Mouse (Mus musculus): ENCODE data around the gene Rnf114. TPM values are rescaled to one million over a fixed set of nuclear protein-coding genes. Genes with fewer than 3 reads are reported as not detected.

Rnf114 gene
- polyA plus RNA-seq, 1 experiment from 2014 or later, result 77.0 TPM

- Histone ChIP-seq H3K27me3 (ENCODE audit: insufficient read depth, low read length) (no peaks in the 10 kb centered on the region), H3K4me3 (replicated peaks; ENCODE audit: low read depth, low read length) (no peak overlapping the region), H3K4me1 (replicated peaks; ENCODE audit: insufficient read depth, low read length) (peaks cover 9% of the 10 kb centered on the region; the same call in 1 of the 2 replicates), H3K27ac (no peak overlapping the region), H3K36me3 (ENCODE audit: insufficient read depth, low read length) (peaks cover 28% of the 10 kb centered on the region), H3K9me3 (replicated peaks; ENCODE audit: low read length) (no peaks in the 10 kb centered on the region), H3K4me2 (ENCODE audit: low read length) (no peak overlapping the region), H3K9ac (ENCODE audit: low read depth, low read length) (no peak overlapping the region)
- TF ChIP-seq CTCF (IDR thresholded peaks at IDR 0.05; ENCODE audit: low read depth), result no peak
- WGBS, result 74% methylated on average over 21 of the region's 21 CpGs
- ATAC-seq (replicated peaks; ENCODE audit: low FRiP score, low read depth) (no peak), DNase-seq (ENCODE audit: low spot score) (no peak)
These were observed 42.8 kb upstream of the Rnf114 start for GRCm38 (mm10) chr2:167449331-167450275.

- peaks cover 6% of the 10 kb centered on the region; the same call in 1 of the 2 replicates for H3K4me1 ChIP-seq (replicated peaks; ENCODE audit: insufficient read depth, low read length)
- no peak overlapping the region for H3K9ac ChIP-seq (ENCODE audit: low read depth, low read length)
- ATAC-seq (replicated peaks; ENCODE audit: low FRiP score, low read depth) (no peak), DNase-seq (ENCODE audit: low spot score) (no peak)
- peak; percentile 53 for TF ChIP-seq CTCF (IDR thresholded peaks at IDR 0.05; ENCODE audit: low read depth)
- 86% methylated on average over 8 of the region's 8 CpGs for WGBS
- no peaks in the 10 kb centered on the region for H3K27me3 ChIP-seq (ENCODE audit: insufficient read depth, low read length)
- no peaks in the 10 kb centered on the region for H3K9me3 ChIP-seq (replicated peaks; ENCODE audit: low read length)
- H3K27ac ChIP-seq, result no peak overlapping the region
- peaks cover 32% of the 10 kb centered on the region for H3K36me3 ChIP-seq (ENCODE audit: insufficient read depth, low read length)
- H3K4me3 ChIP-seq (replicated peaks; ENCODE audit: low read depth, low read length), result no peak overlapping the region
- no peak overlapping the region for H3K4me2 ChIP-seq (ENCODE audit: low read length)
These were observed 41.8 kb upstream of the Rnf114 start for GRCm38 (mm10) chr2:167450647-167451046.

- Histone ChIP-seq H3K27ac (no peak overlapping the region), H3K4me2 (ENCODE audit: low read length) (no peak overlapping the region), H3K4me1 (replicated peaks; ENCODE audit: insufficient read depth, low read length) (no peaks in the 10 kb centered on the region), H3K27me3 (ENCODE audit: insufficient read depth, low read length) (no peaks in the 10 kb centered on the region), H3K9ac (ENCODE audit: low read depth, low read length) (no peak overlapping the region), H3K36me3 (ENCODE audit: insufficient read depth, low read length) (peaks cover 37% of the 10 kb centered on the region), H3K9me3 (replicated peaks; ENCODE audit: low read length) (no peaks in the 10 kb centered on the region), H3K4me3 (replicated peaks; ENCODE audit: low read depth, low read length) (no peak overlapping the region)
- ATAC-seq (replicated peaks; ENCODE audit: low FRiP score, low read depth), result no peak
- 64% methylated on average over 3 of the region's 3 CpGs for WGBS
- TF ChIP-seq CTCF (IDR thresholded peaks at IDR 0.05; ENCODE audit: low read depth), result no peak
- DNase-seq (ENCODE audit: low spot score), result no peak
These were observed 38.6 kb upstream of the Rnf114 start for GRCm38 (mm10) chr2:167453814-167454213.

- no peak for TF ChIP-seq CTCF (IDR thresholded peaks at IDR 0.05; ENCODE audit: low read depth)
- ATAC-seq (replicated peaks; ENCODE audit: low FRiP score, low read depth) (no peak), DNase-seq (ENCODE audit: low spot score) (no peak)
- Histone ChIP-seq H3K4me1 (replicated peaks; ENCODE audit: insufficient read depth, low read length) (no peaks in the 10 kb centered on the region), H3K9ac (ENCODE audit: low read depth, low read length) (no peak overlapping the region), H3K4me2 (ENCODE audit: low read length) (no peak overlapping the region), H3K4me3 (replicated peaks; ENCODE audit: low read depth, low read length) (no peak overlapping the region), H3K27ac (no peak overlapping the region), H3K27me3 (ENCODE audit: insufficient read depth, low read length) (no peaks in the 10 kb centered on the region), H3K9me3 (replicated peaks; ENCODE audit: low read length) (no peaks in the 10 kb centered on the region), H3K36me3 (ENCODE audit: insufficient read depth, low read length) (peaks cover 39% of the 10 kb centered on the region)
- 88% methylated on average over 5 of the region's 5 CpGs for whole genome bisulfite sequencing
These were observed 36.0 kb upstream of the Rnf114 start for GRCm38 (mm10) chr2:167456361-167457020.

- peaks cover 39% of the 10 kb centered on the region for H3K36me3 ChIP-seq (ENCODE audit: insufficient read depth, low read length)
- TF ChIP-seq CTCF (IDR thresholded peaks at IDR 0.05; ENCODE audit: low read depth), result no peak
- ATAC-seq (replicated peaks; ENCODE audit: low FRiP score, low read depth) (no peak), DNase-seq (ENCODE audit: low spot score) (no peak)
- no peaks in the 10 kb centered on the region for H3K9me3 ChIP-seq (replicated peaks; ENCODE audit: low read length)
- no peak overlapping the region for H3K27ac ChIP-seq
- H3K4me3 ChIP-seq (replicated peaks; ENCODE audit: low read depth, low read length), result no peak overlapping the region
- WGBS, result 92% methylated on average over 9 of the region's 9 CpGs
- no peaks in the 10 kb centered on the region for H3K4me1 ChIP-seq (replicated peaks; ENCODE audit: insufficient read depth, low read length)
- no peak overlapping the region for H3K4me2 ChIP-seq (ENCODE audit: low read length)
- H3K27me3 ChIP-seq (ENCODE audit: insufficient read depth, low read length), result no peaks in the 10 kb centered on the region
- no peak overlapping the region for H3K9ac ChIP-seq (ENCODE audit: low read depth, low read length)
These were observed 35.2 kb upstream of the Rnf114 start for GRCm38 (mm10) chr2:167457213-167457612.

GRCm38 (mm10) chr2:167458548-167458947 lies 33.9 kb upstream of the Rnf114 start:
- TF ChIP-seq CTCF (IDR thresholded peaks at IDR 0.05; ENCODE audit: low read depth), result no peak
- peaks cover 38% of the 10 kb centered on the region for H3K36me3 ChIP-seq (ENCODE audit: insufficient read depth, low read length)
- 91% methylated on average over 3 of the region's 3 CpGs for WGBS

More at GRCm38 (mm10) chr2:167458548-167458947, 33.9 kb upstream of the Rnf114 start:
- ATAC-seq (replicated peaks; ENCODE audit: low FRiP score, low read depth) (no peak), DNase-seq (ENCODE audit: low spot score) (no peak)
- no peak overlapping the region for H3K4me2 ChIP-seq (ENCODE audit: low read length)
- no peak overlapping the region for H3K27ac ChIP-seq
- H3K27me3 ChIP-seq (ENCODE audit: insufficient read depth, low read length), result no peaks in the 10 kb centered on the region
- H3K4me3 ChIP-seq (replicated peaks; ENCODE audit: low read depth, low read length), result no peak overlapping the region
- no peak overlapping the region for H3K9ac ChIP-seq (ENCODE audit: low read depth, low read length)
- H3K4me1 ChIP-seq (replicated peaks; ENCODE audit: insufficient read depth, low read length), result no peaks in the 10 kb centered on the region
- H3K9me3 ChIP-seq (replicated peaks; ENCODE audit: low read length), result no peaks in the 10 kb centered on the region
